Mouse (Mus musculus): ENCODE measurements around the gene Olfr1513. TPM values are rescaled to one million over a fixed set of nuclear protein-coding genes. Genes with fewer than 3 reads are reported as not detected.

Olfr1513 gene
- polyA plus RNA-seq (2015; fragmentation: Nextera tagmentation; extraction: Ambion mirVana): not detected in 2 replicates

GRCm38 (mm10) chr14:52356308-52356707, at the start of gene Olfr1513:
Olfr1513 (minus strand) TSS chr14:52356408.

GRCm38 (mm10) chr14:52397279-52397678, 41.1 kb upstream of the Olfr1513 start, which contains the start of gene Olfr1511:
Olfr1511 (minus strand) TSS chr14:52397379.

GRCm38 (mm10) chr14:52379068-52379467, 22.9 kb upstream of the Olfr1513 start, which contains the start of gene Olfr1512:
Olfr1512 (minus strand) TSS chr14:52379168.

GRCm38 (mm10) chr14:52327910-52328812, 28.0 kb downstream of the Olfr1513 start, which contains the start of gene Sall2:
Sall2 (minus strand) TSS chr14:52328762.

GRCm38 (mm10) chr14:52304644-52305271, 51.5 kb downstream of the Olfr1513 start, which contains the start of gene Mettl3:
Mettl3 (minus strand) TSS chr14:52305128.

Other genes with a start within 250 kb of the Olfr1513 start
- 26.3 and 31.5 TPM in 2 replicates for gene Rpgrip1, start 245.7 kb downstream of the Olfr1513 start, polyA plus RNA-seq (2015; fragmentation: Nextera tagmentation; extraction: Ambion mirVana)
- 17.0 and 23.9 TPM in 2 replicates for gene Supt16, start 159.0 kb downstream of the Olfr1513 start, polyA plus RNA-seq (2015; fragmentation: Nextera tagmentation; extraction: Ambion mirVana)
- gene Chd8, start 98.6 kb downstream of the Olfr1513 start, polyA plus RNA-seq (2015; fragmentation: Nextera tagmentation; extraction: Ambion mirVana): 20.6 and 25.1 TPM in 2 replicates
- gene Tox4, start 77.3 kb downstream of the Olfr1513 start, polyA plus RNA-seq (2015; fragmentation: Nextera tagmentation; extraction: Ambion mirVana): 24.0 and 36.6 TPM in 2 replicates
- 25.4 and 31.6 TPM in 2 replicates for gene Rab2b, start 76.9 kb downstream of the Olfr1513 start, polyA plus RNA-seq (2015; fragmentation: Nextera tagmentation; extraction: Ambion mirVana)
- gene Mettl3, start 51.3 kb downstream of the Olfr1513 start, polyA plus RNA-seq (2015; fragmentation: Nextera tagmentation; extraction: Ambion mirVana): 18.7 and 20.8 TPM in 2 replicates
- 5.8 TPM in 2 replicates for gene Sall2, start 27.6 kb downstream of the Olfr1513 start, polyA plus RNA-seq (2015; fragmentation: Nextera tagmentation; extraction: Ambion mirVana)
- not detected in 2 replicates for gene Olfr1512, start 22.8 kb upstream of the Olfr1513 start, polyA plus RNA-seq (2015; fragmentation: Nextera tagmentation; extraction: Ambion mirVana)
- gene Olfr1511, start 41.0 kb upstream of the Olfr1513 start, polyA plus RNA-seq (2015; fragmentation: Nextera tagmentation; extraction: Ambion mirVana): not detected in 2 replicates
- not detected in 2 replicates for gene Olfr1510, start 58.0 kb upstream of the Olfr1513 start, polyA plus RNA-seq (2015; fragmentation: Nextera tagmentation; extraction: Ambion mirVana)
- gene Olfr1509, start 86.6 kb upstream of the Olfr1513 start, polyA plus RNA-seq (2015; fragmentation: Nextera tagmentation; extraction: Ambion mirVana): not detected in 2 replicates
- not detected in 2 replicates for gene Olfr1508, start 111.1 kb upstream of the Olfr1513 start, polyA plus RNA-seq (2015; fragmentation: Nextera tagmentation; extraction: Ambion mirVana)
- gene Olfr1507, start 139.3 kb upstream of the Olfr1513 start, polyA plus RNA-seq (2015; fragmentation: Nextera tagmentation; extraction: Ambion mirVana): not detected in 2 replicates